Mouse (Mus musculus): ENCODE results near the gene H1foo. TPM values are rescaled to one million over a fixed set of nuclear protein-coding genes. Genes with fewer than 3 reads are reported as not detected.

Gene H1foo
- polyA plus RNA-seq, 1 experiment from 2014 or later, result not detected

DNA sequence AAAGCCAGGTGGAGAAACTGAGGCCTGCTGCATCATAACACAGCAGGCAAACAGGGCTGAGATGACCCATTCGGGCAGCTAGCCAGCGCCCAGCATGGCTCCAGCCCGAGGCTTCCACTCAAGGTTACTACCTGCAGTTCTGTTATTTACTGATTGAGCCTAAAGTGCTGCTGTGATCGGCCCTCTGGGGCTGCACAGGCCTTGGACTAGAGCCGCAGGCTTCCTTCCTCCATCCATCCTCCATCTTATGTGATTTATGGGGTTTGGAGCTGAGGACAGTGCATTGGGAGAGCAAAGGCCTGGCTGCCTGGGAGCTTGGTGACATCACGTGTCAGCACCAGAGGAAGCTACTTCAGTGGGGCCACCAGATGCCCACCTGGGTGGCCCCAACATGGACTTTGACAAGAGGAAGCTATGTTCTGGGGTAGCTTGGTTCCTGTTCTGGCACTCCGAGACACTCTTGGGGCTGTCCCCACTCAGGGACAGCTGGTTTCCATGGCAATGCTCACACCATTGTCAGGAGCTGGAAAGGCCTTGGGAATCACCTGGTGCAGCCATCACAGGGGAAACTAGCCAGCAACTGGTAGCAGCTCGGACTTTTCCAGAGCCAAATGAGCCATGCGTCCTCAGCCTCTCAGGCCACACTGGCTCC, 42.5 kb downstream of the H1foo start:
- no peak overlapping the region for H3K4me2 ChIP-seq
- no peak overlapping the region for H3K4me3 ChIP-seq (replicated peaks)
- H3K27ac ChIP-seq (replicated peaks), result no peak overlapping the region
- H3K36me3 ChIP-seq (replicated peaks), result no peaks in the 10 kb centered on the region
- no peak overlapping the region for H3K9ac ChIP-seq
- ATAC-seq (ENCODE audit: insufficient read depth), result no peak
- 37% methylated on average over 9 of the region's 9 CpGs for WGBS (ENCODE audit: insufficient replicate concordance)
- 0 out of 2 replicates have a peak, but pooled peaks cover 10% of the 10 kb centered on the region for H3K4me1 ChIP-seq (replicated peaks)
- peaks cover 37% of the 10 kb centered on the region for H3K27me3 ChIP-seq
- H3K9me3 ChIP-seq (replicated peaks), result no peaks in the 10 kb centered on the region

DNA sequence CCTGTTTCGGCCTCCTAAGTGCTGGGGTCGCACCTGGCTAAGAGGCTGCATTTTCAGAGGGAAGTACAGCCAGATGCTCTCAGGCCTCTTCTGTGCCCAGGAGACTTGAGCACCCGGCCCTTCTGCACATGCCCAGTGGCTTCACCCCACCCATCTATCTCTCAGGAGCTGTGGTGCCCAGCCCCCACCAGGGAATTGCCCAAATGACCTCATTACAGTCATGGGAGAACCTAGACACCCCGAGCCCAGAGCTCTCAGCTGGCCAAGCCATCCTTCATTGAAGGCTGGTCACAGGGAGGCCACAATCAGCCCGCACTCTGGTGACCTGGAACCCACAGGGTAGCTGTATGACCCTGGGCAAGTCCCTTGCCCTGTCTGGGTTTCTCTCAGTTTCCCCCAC, 44.3 kb downstream of the H1foo start:
- Histone ChIP-seq H3K9me3 (replicated peaks) (no peaks in the 10 kb centered on the region), H3K27me3 (peaks cover 56% of the 10 kb centered on the region), H3K27ac (replicated peaks) (no peak overlapping the region), H3K4me1 (replicated peaks) (peaks cover 21% of the 10 kb centered on the region), H3K9ac (no peak overlapping the region), H3K4me3 (replicated peaks) (no peak overlapping the region), H3K36me3 (replicated peaks) (no peaks in the 10 kb centered on the region), H3K4me2 (no peak overlapping the region; the same call in 1 of the 2 replicates)
- no peak for ATAC-seq (ENCODE audit: insufficient read depth)
- WGBS (ENCODE audit: insufficient replicate concordance), result 60% methylated on average over 5 of the region's 5 CpGs

- no peak overlapping the region for H3K4me2 ChIP-seq
- H3K36me3 ChIP-seq (replicated peaks), result no peaks in the 10 kb centered on the region
- no peak overlapping the region for H3K4me3 ChIP-seq (replicated peaks)
- 73% methylated on average over 4 of the region's 4 CpGs for WGBS (ENCODE audit: insufficient replicate concordance)
- H3K9me3 ChIP-seq (replicated peaks), result no peaks in the 10 kb centered on the region
- H3K27ac ChIP-seq (replicated peaks), result no peak overlapping the region
- no peak for ATAC-seq (ENCODE audit: insufficient read depth)
- no peak overlapping the region for H3K9ac ChIP-seq
- H3K27me3 ChIP-seq, result peaks cover 61% of the 10 kb centered on the region
- peaks cover 27% of the 10 kb centered on the region for H3K4me1 ChIP-seq (replicated peaks)
These were observed 44.9 kb downstream of the H1foo start for GRCm38 (mm10) chr6:115989607-115990006.

DNA sequence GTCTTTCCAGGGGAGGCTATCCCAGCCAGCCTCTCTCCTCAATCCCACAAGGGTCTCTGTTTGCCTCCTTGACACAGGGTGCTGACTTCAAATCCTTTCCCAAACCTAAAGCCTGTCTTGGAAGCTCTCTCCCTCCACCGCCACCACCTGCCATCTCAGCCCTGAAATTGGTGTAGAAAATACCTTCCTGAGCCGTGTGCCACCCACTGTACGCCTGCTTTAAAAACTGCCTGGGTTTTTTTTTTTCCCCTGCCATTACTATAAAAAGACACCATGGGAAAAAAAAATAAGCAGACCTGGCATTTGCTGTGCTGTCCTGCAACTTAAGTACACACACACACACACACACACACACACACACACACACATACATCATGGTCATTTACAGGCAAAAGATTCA, 45.3 kb downstream of the H1foo start:
- WGBS (ENCODE audit: insufficient replicate concordance), result 63% methylated on average over 3 of the region's 3 CpGs
- no peak overlapping the region for H3K4me3 ChIP-seq (replicated peaks)
- peaks cover 66% of the 10 kb centered on the region for H3K27me3 ChIP-seq

GRCm38 (mm10) chr6:115990479-115990878, 45.7 kb downstream of the H1foo start:
- Histone ChIP-seq H3K9me3 (replicated peaks) (no peaks in the 10 kb centered on the region), H3K27ac (replicated peaks) (no peak overlapping the region), H3K4me1 (replicated peaks) (peaks cover 33% of the 10 kb centered on the region), H3K4me2 (peak overlapping the region; percentile 80; the same call in 1 of the 2 replicates), H3K36me3 (replicated peaks) (no peaks in the 10 kb centered on the region), H3K27me3 (peaks cover 69% of the 10 kb centered on the region), H3K9ac (no peak overlapping the region), H3K4me3 (replicated peaks) (no peak overlapping the region)
- WGBS (ENCODE audit: insufficient replicate concordance), result 57% methylated on average over 9 of the region's 9 CpGs
- ATAC-seq (ENCODE audit: insufficient read depth), result no peak

More for the DNA sequence above, 45.3 kb downstream of the H1foo start:
- H3K4me1 ChIP-seq (replicated peaks), result peaks cover 31% of the 10 kb centered on the region
- H3K36me3 ChIP-seq (replicated peaks), result no peaks in the 10 kb centered on the region
- no peak overlapping the region for H3K27ac ChIP-seq (replicated peaks)
- no peak overlapping the region for H3K9ac ChIP-seq
- no peak for ATAC-seq (ENCODE audit: insufficient read depth)
- no peaks in the 10 kb centered on the region for H3K9me3 ChIP-seq (replicated peaks)
- H3K4me2 ChIP-seq, result no peak overlapping the region

DNA sequence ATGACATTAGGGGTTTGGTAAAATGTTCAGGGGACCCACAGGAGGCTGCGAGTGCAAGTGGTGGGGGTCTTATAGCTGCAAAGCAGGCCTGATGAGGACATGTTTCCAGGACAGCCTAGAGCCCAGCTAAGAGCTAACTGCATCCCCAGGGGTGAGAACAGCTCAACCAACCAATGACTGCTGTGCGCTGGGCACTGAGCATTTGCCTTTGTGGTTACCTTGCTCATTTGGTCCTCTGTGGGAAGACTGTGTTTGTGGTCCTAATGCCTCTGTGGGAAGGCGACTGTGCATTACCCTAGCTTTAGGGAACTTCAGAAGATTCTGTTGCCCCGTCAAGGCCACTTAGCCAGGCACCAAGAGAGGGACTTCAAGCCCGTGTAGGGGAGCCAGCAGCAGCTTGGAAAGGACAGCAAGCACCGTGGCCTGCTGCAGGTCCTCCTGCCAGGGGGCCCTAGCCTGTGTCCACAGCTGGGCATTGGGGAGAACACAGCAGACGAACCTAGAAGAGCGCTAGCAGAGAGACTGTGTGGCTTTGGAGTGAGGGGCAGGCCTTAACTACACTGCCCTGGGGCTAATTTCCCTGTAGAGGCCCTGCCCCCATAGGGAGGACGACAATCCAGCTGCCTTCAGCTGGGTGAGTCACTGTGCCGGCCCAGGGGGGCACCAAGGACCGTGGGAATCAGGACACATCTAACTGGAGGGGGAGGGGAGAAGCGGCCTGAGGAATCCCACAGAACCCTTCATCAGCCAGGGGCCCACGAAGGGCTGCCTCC, 46.6 kb downstream of the H1foo start:
- Histone ChIP-seq H3K9ac (no peak overlapping the region), H3K27me3 (peaks cover 77% of the 10 kb centered on the region), H3K27ac (replicated peaks) (no peak overlapping the region), H3K4me1 (replicated peaks) (peaks cover 42% of the 10 kb centered on the region), H3K36me3 (replicated peaks) (no peaks in the 10 kb centered on the region), H3K4me3 (replicated peaks) (peak overlapping the region; percentile 59; the same call in 1 of the 2 replicates), H3K9me3 (replicated peaks) (no peaks in the 10 kb centered on the region), H3K4me2 (peak overlapping the region; percentile 80)
- 25% methylated on average over 13 of the region's 13 CpGs for WGBS (ENCODE audit: insufficient replicate concordance)
- no peak for ATAC-seq (ENCODE audit: insufficient read depth)

DNA sequence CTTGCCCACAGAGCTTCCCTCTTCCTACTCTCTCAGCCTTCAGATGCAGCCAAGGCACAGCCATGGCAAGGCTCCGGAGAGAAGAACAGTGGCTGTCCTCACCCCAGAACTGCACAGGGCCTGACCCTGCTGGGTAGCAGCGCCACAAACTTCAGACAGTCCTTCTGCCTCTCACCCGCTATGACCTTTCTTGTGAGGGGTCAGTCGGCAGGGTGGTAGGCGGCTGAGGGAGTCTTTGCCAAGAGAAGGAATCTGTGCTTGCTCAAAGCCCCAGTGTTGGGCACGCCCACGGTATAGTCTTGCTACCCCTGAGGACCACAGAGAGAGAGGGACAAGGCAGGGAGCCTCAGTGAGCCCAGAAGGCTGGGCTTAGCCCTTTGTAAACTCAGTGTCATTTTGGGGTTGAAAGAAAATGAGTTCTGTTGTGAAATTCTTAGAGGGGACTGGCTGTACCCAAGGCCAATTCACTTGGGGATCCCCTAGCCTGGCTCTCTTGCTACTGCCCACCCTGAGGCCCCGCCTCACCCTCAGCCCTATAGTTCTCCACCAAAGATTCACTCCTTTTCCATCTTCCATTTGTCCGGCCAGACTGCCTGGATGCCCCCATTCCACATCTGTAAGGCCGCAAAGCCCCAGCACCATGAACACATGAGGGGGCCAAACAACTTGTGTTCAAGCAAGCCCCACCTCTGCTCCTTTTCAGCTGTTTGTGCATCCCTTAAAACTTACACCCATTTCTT, 47.3 kb downstream of the H1foo start:
- peaks cover 46% of the 10 kb centered on the region for H3K4me1 ChIP-seq (replicated peaks)
- H3K9ac ChIP-seq, result no peak overlapping the region
- H3K27ac ChIP-seq (replicated peaks), result no peak overlapping the region
- 34% methylated on average over 10 of the region's 10 CpGs for WGBS (ENCODE audit: insufficient replicate concordance)
- peak overlapping the region; percentile 80 for H3K4me2 ChIP-seq
- H3K9me3 ChIP-seq (replicated peaks), result no peaks in the 10 kb centered on the region
- peak overlapping the region; percentile 59 for H3K4me3 ChIP-seq (replicated peaks)
- H3K36me3 ChIP-seq (replicated peaks), result no peaks in the 10 kb centered on the region
- peaks cover 85% of the 10 kb centered on the region for H3K27me3 ChIP-seq
- ATAC-seq (ENCODE audit: insufficient read depth), result no peak

- Histone ChIP-seq H3K4me3 (replicated peaks) (peak overlapping the region; percentile 59), H3K9me3 (replicated peaks) (no peaks in the 10 kb centered on the region), H3K4me2 (peak overlapping the region; percentile 80), H3K9ac (no peak overlapping the region), H3K36me3 (replicated peaks) (no peaks in the 10 kb centered on the region), H3K27ac (replicated peaks) (no peak overlapping the region), H3K27me3 (peaks cover 91% of the 10 kb centered on the region), H3K4me1 (replicated peaks) (peaks cover 46% of the 10 kb centered on the region)
- WGBS (ENCODE audit: insufficient replicate concordance), result 37% methylated on average over 6 of the region's 6 CpGs
- ATAC-seq (ENCODE audit: insufficient read depth), result no peak
These were observed 48.2 kb downstream of the H1foo start for GRCm38 (mm10) chr6:115992981-115993380.

DNA sequence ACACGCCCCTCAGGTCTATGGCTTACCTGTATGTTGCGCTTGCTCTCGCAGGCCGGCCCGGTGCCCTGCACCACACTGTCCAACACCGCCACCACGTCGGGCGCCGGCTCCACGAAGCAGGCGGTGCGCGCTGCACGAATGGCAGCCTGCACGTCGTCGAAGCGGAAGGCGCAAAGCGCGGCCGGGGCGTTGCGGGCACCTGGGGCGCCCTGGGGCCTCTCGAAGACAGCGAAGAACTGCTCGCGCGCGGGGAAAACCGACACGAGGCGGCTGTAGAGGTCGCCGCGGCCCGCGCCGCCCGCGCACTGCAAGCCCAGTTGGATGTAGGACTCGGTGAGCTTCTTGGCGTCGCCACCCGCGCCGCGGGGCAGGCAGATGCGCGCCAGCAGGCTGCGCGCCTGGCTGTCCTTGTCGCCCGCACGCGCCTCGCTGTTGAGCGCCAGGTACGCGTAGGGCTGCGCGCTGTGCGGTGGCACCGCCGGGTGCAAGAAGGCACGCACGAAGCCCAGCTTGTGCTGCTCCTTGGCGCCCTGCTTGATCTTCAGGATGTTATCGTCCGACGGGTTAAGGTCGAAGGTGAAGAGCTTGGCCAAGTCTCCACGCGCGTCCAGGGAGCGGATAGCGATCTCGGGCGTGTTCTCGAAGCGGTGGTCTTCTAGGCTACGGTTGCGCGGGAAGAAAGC, 48.9 kb downstream of the H1foo start:
- H3K4me1 ChIP-seq (replicated peaks), result peaks cover 46% of the 10 kb centered on the region
- 1% methylated on average over 86 of the region's 86 CpGs for WGBS (ENCODE audit: insufficient replicate concordance)
- no peak overlapping the region for H3K27ac ChIP-seq (replicated peaks)
- H3K4me3 ChIP-seq (replicated peaks), result peak overlapping the region; percentile 59
- no peaks in the 10 kb centered on the region for H3K36me3 ChIP-seq (replicated peaks)
- H3K27me3 ChIP-seq, result peaks cover 88% of the 10 kb centered on the region
- no peak overlapping the region for H3K9ac ChIP-seq
- H3K9me3 ChIP-seq (replicated peaks), result no peaks in the 10 kb centered on the region
- peak overlapping the region; percentile 80 for H3K4me2 ChIP-seq
- no peak for ATAC-seq (ENCODE audit: insufficient read depth)

DNA sequence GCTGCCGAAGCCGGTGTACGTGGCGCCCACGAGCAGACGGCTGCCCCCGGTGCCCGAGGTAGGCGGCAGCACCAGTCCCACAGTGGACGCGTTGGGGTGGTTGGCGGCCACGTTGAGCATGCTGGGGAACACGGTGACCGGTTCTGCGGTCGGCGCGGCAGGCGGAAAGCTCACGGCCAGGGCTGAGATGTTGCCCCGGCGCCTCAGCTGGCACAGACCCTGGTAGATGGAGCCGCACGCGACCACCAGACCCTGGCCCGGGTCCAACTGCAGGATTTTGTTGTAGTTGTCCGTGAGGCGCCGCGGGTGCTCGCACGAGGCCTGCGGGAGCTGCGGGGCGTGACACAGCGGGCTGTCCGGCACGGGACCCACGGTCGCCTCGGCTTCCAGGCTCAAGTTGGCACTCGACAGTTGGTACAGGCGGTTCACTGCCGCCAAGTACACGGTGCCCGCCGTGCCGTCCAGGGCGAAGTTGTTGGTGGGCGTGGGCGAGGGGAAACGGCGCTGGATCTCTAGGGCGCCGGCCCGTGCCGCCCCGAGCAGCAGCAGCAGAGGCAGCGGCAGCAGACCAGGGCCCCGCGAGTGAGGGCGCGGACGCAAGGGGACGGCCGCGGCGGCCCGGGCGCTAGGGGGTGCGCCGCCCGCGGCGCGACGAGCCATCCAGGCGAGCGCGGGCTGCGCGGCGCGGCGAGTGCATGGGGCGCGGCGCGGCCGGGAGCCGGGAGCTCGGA, 49.6 kb downstream of the H1foo start:
- peak; percentile 46 for ATAC-seq (ENCODE audit: insufficient read depth)
- WGBS (ENCODE audit: insufficient replicate concordance), result under 1% methylated on average over 93 of the region's 93 CpGs
- peaks cover 50% of the 10 kb centered on the region for H3K4me1 ChIP-seq (replicated peaks)
- H3K9me3 ChIP-seq (replicated peaks), result no peaks in the 10 kb centered on the region
- peak overlapping the region; percentile 40; the same call in 1 of the 2 replicates for H3K9ac ChIP-seq
- H3K27me3 ChIP-seq, result peaks cover 82% of the 10 kb centered on the region
- peak overlapping the region; percentile 80 for H3K4me2 ChIP-seq
- H3K36me3 ChIP-seq (replicated peaks), result no peaks in the 10 kb centered on the region
- H3K4me3 ChIP-seq (replicated peaks), result peak overlapping the region; percentile 59
- H3K27ac ChIP-seq (replicated peaks), result no peak overlapping the region
